Mouse (Mus musculus): ENCODE results near the gene Itga2.

DNA sequence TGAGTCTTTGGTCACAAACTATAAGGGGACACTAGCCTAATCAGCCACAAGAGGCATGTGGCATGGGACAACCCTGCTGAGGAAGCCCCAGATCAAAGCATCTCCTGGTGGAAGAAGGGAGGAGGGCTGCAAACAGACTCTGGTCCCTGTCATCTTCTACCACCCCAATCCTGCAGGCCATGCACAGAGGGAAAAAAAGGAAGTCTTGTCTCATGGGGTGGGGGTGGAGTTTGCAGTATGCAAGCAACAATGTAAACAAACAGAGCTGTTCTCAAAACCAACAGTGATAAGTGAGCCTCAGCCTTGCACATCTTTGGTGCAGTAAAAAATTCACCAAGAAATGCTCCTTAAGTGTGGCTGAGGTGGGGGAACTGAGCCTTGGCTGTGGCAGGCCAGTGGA is 22.6 kb upstream of the Itga2 start:
- TF ChIP-seq EP300 (IDR thresholded peaks at IDR 0.05; ENCODE audit: insufficient read depth, low read depth, low read length): no peak
- TF ChIP-seq POLR2A (IDR thresholded peaks at IDR 0.05; ENCODE audit: insufficient read depth, low read depth, low read length): no peak
